ENCODE assay signal across 12 mouse cellular contexts in genomic region chr12:108653358-108654335, GRCm38 (mm10). TPM values are rescaled to one million over a fixed set of nuclear protein-coding genes. Genes with fewer than 3 reads are reported as not detected.
DNase-seq lines count a peak whose midpoint lies in the region; ATAC-seq and TF ChIP-seq lines count a peak whose summit lies in the region.
"Had no signal": no experiment of that assay in that cellular context is flagged by ENCODE, and none has a peak within 500 bp of the region (broad histone marks: within the 10 kb centered on the region; RNA-seq: fewer than 3 reads in every experiment).

No protein-coding gene starts in this region.

- 53% methylated on average over 11 of the region's 11 CpGs for whole genome bisulfite sequencing in kidney, adult 2 months
- 81% methylated on average over 11 of the region's 11 CpGs for WGBS in kidney, embryonic 14.5 days
- 89% methylated on average over 11 of the region's 11 CpGs for WGBS in forebrain, embryonic 13.5 days

- H3K36me3 ChIP-seq in kidney, adult 2 months (ENCODE audit: control insufficient read depth, insufficient read depth, low read length): no peaks in the 10 kb centered on the region
- peaks cover 74% of the 10 kb centered on the region for H3K36me3 ChIP-seq in kidney, embryonic 14.5 days (ENCODE audit: control insufficient read depth, insufficient read depth, low read length)
- H3K36me3 ChIP-seq in forebrain, embryonic 13.5 days (ENCODE audit: poor library complexity, severe bottlenecking): peaks cover 81% of the 10 kb centered on the region

- TF ChIP-seq CTCF in kidney, adult 2 months (conservative IDR thresholded peaks at IDR 0.05; ENCODE audit: insufficient read depth, insufficient read length, low read depth, low read length): no peak

- H3K4me1 ChIP-seq in kidney, adult 2 months (ENCODE audit: control insufficient read depth, insufficient read depth, low read length): no peaks in the 10 kb centered on the region
- H3K4me1 ChIP-seq in kidney, embryonic 14.5 days (ENCODE audit: control insufficient read depth, insufficient read depth, low read length): peaks cover 3% of the 10 kb centered on the region; the same call in 1 of the 2 replicates
- no peaks in the 10 kb centered on the region for H3K4me1 ChIP-seq in forebrain, embryonic 13.5 days
- H3K4me1 ChIP-seq: hindbrain, embryonic 10.5 days; neural tube, embryonic 12.5 days had no signal

- H3K27me3 ChIP-seq in kidney, adult 2 months (replicated peaks; ENCODE audit: control insufficient read depth, insufficient read depth, low read length): no peaks in the 10 kb centered on the region
- H3K27me3 ChIP-seq in kidney, embryonic 14.5 days (ENCODE audit: control insufficient read depth, insufficient read depth, low read length): no peaks in the 10 kb centered on the region
- no peaks in the 10 kb centered on the region for H3K27me3 ChIP-seq in forebrain, embryonic 13.5 days
- H3K27me3 ChIP-seq: neural tube, embryonic 12.5 days had no signal

- no peak for ATAC-seq in kidney, embryonic 14.5 days (ENCODE audit: low FRiP score, low TSS enrichment)
- no peak for ATAC-seq in forebrain, embryonic 13.5 days
- ATAC-seq in cerebellum, adult (ENCODE audit: insufficient number of reproducible peaks, low FRiP score, low TSS enrichment): no peak

- H3K9me3 ChIP-seq in kidney, embryonic 14.5 days (ENCODE audit: control insufficient read depth, low read length): no peaks in the 10 kb centered on the region
- H3K9me3 ChIP-seq in forebrain, embryonic 13.5 days (replicated peaks): no peaks in the 10 kb centered on the region
- H3K9me3 ChIP-seq: hindbrain, embryonic 10.5 days; neural tube, embryonic 12.5 days had no signal

- H3K9ac ChIP-seq in kidney, embryonic 14.5 days (ENCODE audit: low read depth, low read length): no peak overlapping the region
- no peak overlapping the region for H3K9ac ChIP-seq in forebrain, embryonic 13.5 days
- H3K9ac ChIP-seq: neural tube, embryonic 12.5 days had no signal

- H3K4me3 ChIP-seq in kidney, adult 2 months (ENCODE audit: insufficient read depth, low read depth, low read length): no peak overlapping the region
- no peak overlapping the region for H3K4me3 ChIP-seq in kidney, embryonic 14.5 days (ENCODE audit: low read length)
- no peak overlapping the region for H3K4me3 ChIP-seq in forebrain, embryonic 13.5 days
- H3K4me3 ChIP-seq: hindbrain, embryonic 10.5 days; neural tube, embryonic 12.5 days had no signal

- TF ChIP-seq POLR2A in kidney, adult 2 months (IDR thresholded peaks at IDR 0.05; ENCODE audit: low read depth, low read length): no peak

- peak; percentile 64 for DNase-seq in kidney, adult 2 months
- peak; percentile 37 for DNase-seq in T-cell, adult 2 months (ENCODE audit: low spot score)
- DNase-seq in kidney, postnatal 14 days: peak; percentile 63
- peak; percentile 44 for DNase-seq in naive thymus-derived CD4-positive, alpha-beta T cell, adult 2 months (ENCODE audit: low read depth)
- DNase-seq in heart, postnatal 10 days: no peak
- DNase-seq: adrenal gland, postnatal 25 days; cerebellum, adult 11 months had no signal

- intact Hi-C loops in heart, postnatal 10 days (cut with DNase I): no loop called here

- H3K4me2 ChIP-seq in kidney, embryonic 14.5 days (replicated peaks; ENCODE audit: low read depth, low read length): no peak overlapping the region
- H3K4me2 ChIP-seq in forebrain, embryonic 13.5 days: no peak overlapping the region
- H3K4me2 ChIP-seq: neural tube, embryonic 12.5 days had no signal

- H3K27ac ChIP-seq in kidney, adult 2 months (ENCODE audit: insufficient read depth, low read depth, low read length): no peak overlapping the region
- no peak overlapping the region for H3K27ac ChIP-seq in kidney, embryonic 14.5 days (ENCODE audit: low read depth, low read length)
- no peak overlapping the region for H3K27ac ChIP-seq in forebrain, embryonic 13.5 days
- H3K27ac ChIP-seq: hindbrain, embryonic 10.5 days; neural tube, embryonic 12.5 days had no signal

RNA-seq across cellular contexts. Expression of gene Degs2, which starts 48.5 kb away (rescaled TPM):
- polyA plus RNA-seq in kidney, adult 2 months (2012; rRNA removed): 24.2 and 28.8 TPM in 2 replicates
- 6.6 and 7.3 TPM in 2 replicates for polyA plus RNA-seq in kidney, embryonic 14.5 days (2014; fragmentation: Nextera tagmentation; extraction: Ambion mirVana)
- polyA plus RNA-seq in forebrain, embryonic 13.5 days (2015; fragmentation: Nextera tagmentation; extraction: Ambion mirVana): 2.6 and 3.4 TPM in 2 replicates
- under 1 TPM; 0.26 to 0.32 TPM for total RNA-seq in heart, postnatal 10 days (2021)
- total RNA-seq: adrenal gland, postnatal 25 days had no signal

Comparison
In these comparisons a context has a peak if more than half of its experiments do, and no peak if none do; other contexts are left out.
1. DNase-seq: peak in kidney, adult 2 months (single experiment), T-cell, adult 2 months (single experiment), kidney, postnatal 14 days (single experiment) and naive thymus-derived CD4-positive, alpha-beta T cell, adult 2 months (single experiment); none in heart, postnatal 10 days (0 of 2).